Mouse (Mus musculus): ENCODE results near the gene Grb10.

DNA sequence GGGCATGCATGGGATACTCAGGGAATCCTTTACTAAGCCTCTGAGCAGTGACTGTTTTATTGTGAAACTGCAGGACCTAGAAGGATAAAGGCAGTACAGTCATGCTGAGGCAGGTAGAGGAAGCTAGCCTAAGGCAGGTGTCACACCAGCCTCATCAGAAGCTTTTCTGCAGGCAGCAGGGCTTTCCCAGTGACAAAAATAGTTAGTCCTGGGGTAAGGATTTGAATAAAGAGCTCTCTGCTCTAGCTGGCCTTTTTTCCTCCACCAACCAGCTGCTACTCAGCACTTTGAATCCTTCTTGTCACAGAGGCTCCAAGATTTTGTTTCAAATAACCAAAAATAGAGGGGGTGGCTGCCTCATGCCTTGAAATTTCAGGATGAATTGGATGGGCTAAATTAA is 82.7 kb downstream of the Grb10 start:
- no peak for TF ChIP-seq GATA1 (IDR thresholded peaks at IDR 0.05; ENCODE audit: borderline replicate concordance, low read length)
- TF ChIP-seq FLI1 (IDR thresholded peaks at IDR 0.05; ENCODE audit: low read length): no peak

Measured in megakaryocyte, embryonic 14.5 days (primary cell).